Mouse (Mus musculus) MEL (cell line): Measurements from ENCODE around the gene Siglecf. TPM values are rescaled to one million over a fixed set of nuclear protein-coding genes. Genes with fewer than 3 reads are reported as not detected.

Source experiments
- DNase-seq: peaks from one replicate; pipeline ENCODE4 v3.0.0; 2011; ENCODE audit warnings: low read depth, low spot score
- H3K27ac ChIP-seq: 2 replicates; pipeline ENCODE4 v1.5.1; 2012; ENCODE audit warnings: low read depth, mild to moderate bottlenecking, control low read depth, low read length, moderate library complexity; ENCODE audit not compliant: control insufficient read depth
- H3K27me3 ChIP-seq, 2 experiments: fragments of 150-350 bp in 1 of 2; sonication (generic) in 1 of 2; 2 replicates each; pipeline ENCODE4 v1.6.1; 2012; ENCODE audit warnings: low read length in 2 of 2, mild to moderate bottlenecking in 2 of 2, improper control_type of control experiment in 1 of 2, moderate library complexity in 1 of 2; ENCODE audit not compliant: insufficient read depth in 2 of 2, control insufficient read depth in 1 of 2
- H3K36me3 ChIP-seq, 2 experiments: 2 replicates each; pipeline ENCODE4 v1.6.1; 2012 to 2014; ENCODE audit warnings: low read length in 2 of 2, improper control_type of control experiment in 1 of 2, inconsistent platforms in 1 of 2, mild to moderate bottlenecking in 1 of 2; ENCODE audit not compliant: insufficient read depth in 2 of 2, control insufficient read depth in 1 of 2
- H3K4me1 ChIP-seq, 2 experiments: fragments of 150-350 bp in 1 of 2; sonication (generic) in 1 of 2; 2 replicates each; pipeline ENCODE4 v1.6.1; 2012; ENCODE audit warnings: low read length in 2 of 2, improper control_type of control experiment in 1 of 2, mild to moderate bottlenecking in 1 of 2; ENCODE audit not compliant: insufficient read depth in 2 of 2, control insufficient read depth in 1 of 2
- H3K4me3 ChIP-seq, 2 experiments: fragments of 150-350 bp in 1 of 2; sonication (generic) in 1 of 2; 2 replicates each; pipeline ENCODE4 v1.5.1; 2012; ENCODE audit warnings: low read depth in 2 of 2, low read length in 2 of 2, mild to moderate bottlenecking in 2 of 2, moderate library complexity in 2 of 2, control low read depth in 1 of 2, improper control_type of control experiment in 1 of 2; ENCODE audit not compliant: control insufficient read depth in 1 of 2, insufficient read depth in 1 of 2
- H3K79me2 ChIP-seq: 2 replicates; pipeline ENCODE4 v1.6.1; 2012; ENCODE audit warnings: mild to moderate bottlenecking, low read length, moderate library complexity; ENCODE audit not compliant: control insufficient read depth, poor library complexity, insufficient read depth
- H3K9ac ChIP-seq: 2 replicates; pipeline ENCODE4 v1.6.1; 2012; ENCODE audit warnings: low read depth, mild to moderate bottlenecking, control low read depth, low read length, moderate library complexity; ENCODE audit not compliant: control insufficient read depth, poor library complexity, severe bottlenecking
- H3K9me3 ChIP-seq: fragments of 150-350 bp; sonication (generic); replicated peaks from 2 replicates; pipeline ENCODE4 v1.6.1; 2012; ENCODE audit warnings: mild to moderate bottlenecking, low read length, improper control_type of control experiment, moderate library complexity; ENCODE audit not compliant: insufficient read depth
- BHLHE40 ChIP-seq: IDR thresholded peaks from 2 replicates; pipeline ENCODE4 v1.6.1; 2012; ENCODE audit warnings: low read depth, mild to moderate bottlenecking, inconsistent platforms, low read length, improper control_type of control experiment, borderline replicate concordance
- CTCF ChIP-seq, 3 experiments: IDR thresholded peaks in 2 of 3; conservative IDR thresholded peaks in 1 of 3; 2 replicates each; pipeline ENCODE4 v1.5.1; 2011 to 2012; ENCODE audit warnings: low read length in 3 of 3, low read depth in 2 of 3, mild to moderate bottlenecking in 2 of 3, improper control_type of control experiment in 1 of 3, inconsistent platforms in 1 of 3, mixed read lengths in 1 of 3, moderate library complexity in 1 of 3; ENCODE audit not compliant: control insufficient read depth in 1 of 3, insufficient read depth in 1 of 3, poor library complexity in 1 of 3, severe bottlenecking in 1 of 3
- E2F4 ChIP-seq: IDR thresholded peaks from 2 replicates; pipeline ENCODE4 v1.6.1; 2011; ENCODE audit warnings: low read depth, low read length, improper control_type of control experiment, borderline replicate concordance
- ELF1 ChIP-seq: IDR thresholded peaks from 2 replicates; pipeline ENCODE4 v1.6.1; 2014; ENCODE audit warnings: low read depth, mild to moderate bottlenecking, inconsistent platforms, low read length, improper control_type of control experiment, moderate library complexity
- EP300 ChIP-seq, 2 experiments: IDR thresholded peaks; 2 replicates each; pipeline ENCODE4 v1.6.1; 2011; ENCODE audit warnings: improper control_type of control experiment in 2 of 2, low read length in 2 of 2, low read depth in 1 of 2, mild to moderate bottlenecking in 1 of 2
- ETS1 ChIP-seq: IDR thresholded peaks from 2 replicates; pipeline ENCODE4 v1.6.1; 2012; ENCODE audit warnings: low read depth, mild to moderate bottlenecking, inconsistent platforms, low read length, improper control_type of control experiment, moderate library complexity
- GABPA ChIP-seq: IDR thresholded peaks from 2 replicates; pipeline ENCODE4 v1.6.1; 2012; ENCODE audit warnings: low read depth, mild to moderate bottlenecking, inconsistent platforms, low read length, improper control_type of control experiment, moderate library complexity
- GATA1 ChIP-seq: IDR thresholded peaks from 2 replicates; pipeline ENCODE4 v1.6.1; 2011; ENCODE audit warnings: low read depth, low read length, improper control_type of control experiment
- KAT2A ChIP-seq: conservative IDR thresholded peaks from 2 replicates; pipeline ENCODE4 v1.6.1; 2012; ENCODE audit warnings: low read depth, low read length, improper control_type of control experiment, inconsistent platforms
- MAFK ChIP-seq: IDR thresholded peaks from 2 replicates; pipeline ENCODE4 v1.6.1; 2011; ENCODE audit warnings: low read depth, mild to moderate bottlenecking, low read length, improper control_type of control experiment, borderline replicate concordance
- MAX ChIP-seq: IDR thresholded peaks from 2 replicates; pipeline ENCODE4 v1.6.1; 2011; ENCODE audit warnings: low read length, improper control_type of control experiment
- MXI1 ChIP-seq: IDR thresholded peaks from 2 replicates; pipeline ENCODE4 v1.6.1; 2011; ENCODE audit warnings: mild to moderate bottlenecking, low read depth, low read length, improper control_type of control experiment
- NELFE ChIP-seq: IDR thresholded peaks from 2 replicates; pipeline ENCODE4 v1.6.1; 2011; ENCODE audit warnings: low read depth, low read length, improper control_type of control experiment
- POLR2AphosphoS2 ChIP-seq: IDR thresholded peaks from 2 replicates; pipeline ENCODE4 v1.6.1; 2011; ENCODE audit warnings: low read length, improper control_type of control experiment
- RCOR1 ChIP-seq: IDR thresholded peaks from 2 replicates; pipeline ENCODE4 v1.6.1; 2012; ENCODE audit warnings: low read depth, mild to moderate bottlenecking, inconsistent platforms, low read length, improper control_type of control experiment
- SIN3A ChIP-seq: IDR thresholded peaks from 2 replicates; pipeline ENCODE4 v1.6.1; 2012; ENCODE audit warnings: low read length, improper control_type of control experiment, inconsistent platforms
- TAL1 ChIP-seq: IDR thresholded peaks from 2 replicates; pipeline ENCODE4 v1.6.1; 2012; ENCODE audit warnings: mild to moderate bottlenecking, inconsistent platforms, low read length, moderate library complexity, mixed read lengths
- TBP ChIP-seq: IDR thresholded peaks from 2 replicates; pipeline ENCODE4 v1.8.0; 2011; ENCODE audit warnings: low read depth, low read length, improper control_type of control experiment
- TCF12 ChIP-seq: IDR thresholded peaks from 2 replicates; pipeline ENCODE4 v1.6.1; 2014; ENCODE audit warnings: low read depth, mild to moderate bottlenecking, inconsistent platforms, low read length, improper control_type of control experiment, moderate library complexity
- UBTF ChIP-seq: IDR thresholded peaks from 2 replicates; pipeline ENCODE4 v1.6.1; 2012; ENCODE audit warnings: low read depth, mild to moderate bottlenecking, inconsistent platforms, low read length, improper control_type of control experiment, moderate library complexity, borderline replicate concordance; ENCODE audit not compliant: insufficient read depth
- USF1 ChIP-seq: IDR thresholded peaks from 2 replicates; pipeline ENCODE4 v1.6.1; 2014; ENCODE audit warnings: low read depth, mild to moderate bottlenecking, inconsistent platforms, low read length, improper control_type of control experiment, moderate library complexity
- ZC3H11A ChIP-seq: IDR thresholded peaks from 2 replicates; pipeline ENCODE4 v1.6.1; 2012; ENCODE audit warnings: low read depth, mild to moderate bottlenecking, inconsistent platforms, low read length, improper control_type of control experiment
- ZNF384 ChIP-seq: IDR thresholded peaks from 2 replicates; pipeline ENCODE4 v1.6.1; 2012; ENCODE audit warnings: low read depth, mild to moderate bottlenecking, inconsistent platforms, low read length, improper control_type of control experiment
- polyA plus RNA-seq, 2 experiments: library from polyadenylated mRNA; stranded (reverse) in 1 of 2; unstranded in 1 of 2; fragments of >175 nt in 1 of 2; fragments of >200 nt in 1 of 2; gene quantifications; 2 replicates each; pipeline versions ENCODE4 v1.2.1 to v1.2.4; 2012; ENCODE audit warnings: low replicate concordance in 2 of 2, low read depth in 1 of 2; ENCODE audit not compliant: insufficient read length in 2 of 2, insufficient read depth in 1 of 2, missing spikeins in 1 of 2
- total RNA-seq: library from RNA; depleted of rRNA; stranded (reverse); fragments of 300-350 nt; gene quantifications from 2 replicates; pipeline ENCODE4 v1.2.3, GENCODE M21; 2012

The Siglecf gene
- total and polyA plus RNA-seq, 3 experiments: 22.6 to 26.7 TPM; not detected in 1

GRCm38 (mm10) chr7:43340771-43341170 lies 10.4 kb upstream of the Siglecf start:
- H3K27ac ChIP-seq: no peak overlapping the region
- H3K4me3 ChIP-seq: no peak overlapping the region
- peaks cover 6 to 13% of the 10 kb centered on the region in 2 experiments for H3K4me1 ChIP-seq
- no peaks in the 10 kb centered on the region for H3K9me3 ChIP-seq
- H3K9ac ChIP-seq: no peak overlapping the region
- no peaks in the 10 kb centered on the region for H3K79me2 ChIP-seq
- H3K27me3 ChIP-seq: no peaks in the 10 kb centered on the region
- peaks cover 0 to 14% of the 10 kb centered on the region in 2 experiments; a peak in 2 of 4 replicates for H3K36me3 ChIP-seq
- TF ChIP-seq POLR2AphosphoS2 (no peak), EP300 (IDR thresholded peaks at IDR 0.05; ENCODE audit: low read depth in 1 of 2, low read length in 2 of 2) (no peak), MAFK (no peak), MAX (no peak), CTCF (IDR thresholded peaks at IDR 0.05 in 2 of 3, conservative IDR thresholded peaks at IDR 0.05 in 1 of 3; ENCODE audit: control insufficient read depth in 1 of 3, insufficient read depth in 1 of 3, low read depth in 2 of 3, low read length in 3 of 3, poor library complexity in 1 of 3, severe bottlenecking in 1 of 3) (no peak), ZC3H11A (no peak), ETS1 (no peak), MXI1 (no peak), NELFE (no peak), GABPA (no peak), UBTF (no peak), KAT2A (no peak), USF1 (no peak), GATA1 (no peak), TBP (no peak), ZNF384 (no peak), E2F4 (no peak)
- TF ChIP-seq, all 39 proteins: peak for 0
- DNase-seq: no peak

GRCm38 (mm10) chr7:43343191-43343590 lies 8.0 kb upstream of the Siglecf start:
- H3K9ac ChIP-seq: peak overlapping the region; percentile 42
- peaks cover 10 to 24% of the 10 kb centered on the region in 2 experiments for H3K4me1 ChIP-seq
- H3K9me3 ChIP-seq: no peaks in the 10 kb centered on the region
- H3K27ac ChIP-seq: peak overlapping the region; percentile 70
- peaks cover 0 to 14% of the 10 kb centered on the region in 2 experiments; a peak in 2 of 4 replicates for H3K36me3 ChIP-seq
- H3K4me3 ChIP-seq: peak overlapping the region in 1 of 2 experiments; percentile 20; a peak in 2 of 4 replicates
- no peaks in the 10 kb centered on the region for H3K27me3 ChIP-seq
- TF ChIP-seq EP300 (IDR thresholded peaks at IDR 0.05; ENCODE audit: low read depth in 1 of 2, low read length in 2 of 2): peak; percentile 76 to 86
- TF ChIP-seq TCF12: peak; percentile 62
- no peak for TF ChIP-seq UBTF
- TF ChIP-seq SIN3A: peak; percentile 46; the same call in 1 of the 2 replicates
- peak; percentile 57; the same call in 1 of the 2 replicates for TF ChIP-seq BHLHE40
- no peak for TF ChIP-seq KAT2A
- TF ChIP-seq USF1: peak; percentile 71
- peak; percentile 84 for TF ChIP-seq TAL1
- peak; percentile 63 for TF ChIP-seq ETS1
- no peak for TF ChIP-seq ELF1
- peak; percentile 57; the same call in 1 of the 2 replicates for TF ChIP-seq RCOR1
- TF ChIP-seq GATA1: peak; percentile 56; the same call in 1 of the 2 replicates
- TF ChIP-seq, all 39 proteins: peak for 9
- DNase-seq: peak; percentile 82
- H3K79me2 ChIP-seq: no peaks in the 10 kb centered on the region
